Mouse (Mus musculus): ENCODE measurements around the gene Ift88. TPM values are rescaled to one million over a fixed set of nuclear protein-coding genes. Genes with fewer than 3 reads are reported as not detected.
A peak's percentile ranks its signal among the peaks of the same experiment; 100 is the strongest.

Ift88 gene
- total and polyA plus RNA-seq, 3 experiments: 6.7 to 12.3 (median 8.1) TPM

DNA sequence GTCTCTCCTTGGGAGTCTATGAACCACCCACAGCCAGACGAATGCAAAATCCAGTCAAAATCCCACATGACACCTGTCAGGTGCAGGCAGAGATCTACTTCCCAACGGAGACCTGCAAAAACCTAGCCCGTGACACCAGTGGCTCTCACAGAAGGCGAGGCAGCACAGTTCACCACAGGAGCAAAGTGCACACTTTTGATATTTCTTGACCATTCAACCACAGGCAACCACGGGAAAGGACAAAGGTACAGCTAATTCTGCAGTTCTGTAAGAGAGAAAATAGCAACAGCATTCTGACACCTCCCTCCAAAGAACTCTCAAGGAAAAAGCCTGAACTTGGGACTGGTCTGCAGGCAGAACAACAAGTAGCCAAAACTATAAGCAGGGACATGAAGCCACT, 26.6 kb upstream of the Ift88 start:
- Histone ChIP-seq H3K36me3 (replicated peaks in 1 of 2; ENCODE audit: control insufficient read depth in 1 of 2, insufficient read depth in 1 of 2, low read length in 1 of 2) (no peaks in the 10 kb centered on the region), H3K4me1 (ENCODE audit: control insufficient read depth in 1 of 2, insufficient read depth in 2 of 2) (peaks cover 6 to 21% of the 10 kb centered on the region in 2 experiments), H3K9ac (ENCODE audit: insufficient read depth, low read depth) (no peak overlapping the region), H3K27me3 (replicated peaks) (no peaks in the 10 kb centered on the region), H3K27ac (ENCODE audit: insufficient read depth, low read depth) (no peak overlapping the region), H3K79me2 (replicated peaks; ENCODE audit: control insufficient read depth, extremely low read depth, insufficient read depth, poor library complexity, severe bottlenecking) (no peaks in the 10 kb centered on the region), H3K9me3 (replicated peaks; ENCODE audit: low read length) (no peaks in the 10 kb centered on the region), H3K4me2 (ENCODE audit: insufficient read depth, low read depth, poor library complexity, severe bottlenecking) (no peak overlapping the region), H3K4me3 (replicated peaks in 1 of 3; ENCODE audit: low read depth in 2 of 3, low read length in 2 of 3, poor library complexity in 1 of 3) (no peak overlapping the region)
- in situ Hi-C loops (cut with MboI; ENCODE audit: low pct_ligation_motif_present, low pct_unique_long_range_greater_than_20kb, low sequenced_read_pairs) (loop anchor here (25.0 kb wide), 1 partner anchor 515 kb away; no protein-coding TSS in a partner anchor), dilution Hi-C loops (cut with MboI; ENCODE audit: extremely low pct_ligation_motif_present, extremely low pct_unique_long_range_greater_than_20kb, low sequenced_read_pairs) (no loop called here)
- DNase-seq (ENCODE audit: extremely low read depth): no peak
- TF ChIP-seq CTCF (conservative IDR thresholded peaks at IDR 0.05 in 1 of 2, IDR thresholded peaks at IDR 0.05 in 1 of 2; ENCODE audit: low read depth in 2 of 2, low read length in 2 of 2): no peak

DNA sequence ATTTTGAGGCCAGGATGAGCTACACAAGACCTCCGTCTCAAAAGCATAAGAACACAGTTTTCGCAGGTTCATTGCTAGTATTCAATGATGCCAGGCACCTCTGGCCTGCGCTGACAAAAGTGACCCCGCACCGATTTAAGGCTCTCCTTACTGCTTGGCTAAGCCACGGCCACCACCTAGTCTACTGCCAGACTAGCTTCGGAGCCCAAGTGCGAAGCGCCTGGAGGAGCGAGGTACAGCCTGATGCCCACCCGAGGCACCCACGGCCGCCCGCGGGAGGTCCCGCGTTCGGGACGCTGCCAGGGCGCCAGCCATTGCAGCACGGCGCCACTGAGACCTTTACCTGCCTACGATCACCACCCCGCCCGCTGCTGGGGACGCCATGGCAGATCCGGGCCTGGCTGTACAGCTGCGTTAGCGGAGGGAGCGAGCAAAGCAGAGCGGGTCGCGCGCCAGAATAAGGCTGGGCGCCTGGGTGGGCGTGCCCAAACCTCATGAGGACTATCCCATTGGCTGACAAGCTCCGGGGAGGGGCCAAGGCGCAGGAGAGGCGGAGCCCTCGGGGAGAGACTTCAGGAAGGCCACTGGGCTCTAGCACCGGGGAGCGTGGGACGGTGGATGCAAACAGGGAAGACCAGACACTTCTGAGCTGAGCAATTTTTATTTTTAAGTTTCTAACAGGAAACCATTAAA, 25.7 kb upstream of the Ift88 start, which contains the start of gene Cryl1:
Gene Cryl1 (minus strand): TSS at position 465 of the 693 bp plus-strand sequence.
- DNase-seq (ENCODE audit: extremely low read depth): peak; percentile 97
- H3K4me2 ChIP-seq (ENCODE audit: insufficient read depth, low read depth, poor library complexity, severe bottlenecking): peak within 1 kb of the TSS; percentile 87
- H3K79me2 ChIP-seq (replicated peaks; ENCODE audit: control insufficient read depth, extremely low read depth, insufficient read depth, poor library complexity, severe bottlenecking): no peaks in the 10 kb centered on the region
- in situ Hi-C loops (cut with MboI; ENCODE audit: low pct_ligation_motif_present, low pct_unique_long_range_greater_than_20kb, low sequenced_read_pairs) (loop anchor here (25.0 kb wide), 1 partner anchor 514 kb away; no protein-coding TSS in a partner anchor), dilution Hi-C loops (cut with MboI; ENCODE audit: extremely low pct_ligation_motif_present, extremely low pct_unique_long_range_greater_than_20kb, low sequenced_read_pairs) (no loop called here)
- peak within 1 kb of the TSS; percentile 77 for H3K9ac ChIP-seq (ENCODE audit: insufficient read depth, low read depth)
- H3K9me3 ChIP-seq (replicated peaks; ENCODE audit: low read length): no peaks in the 10 kb centered on the region
- no peaks in the 10 kb centered on the region for H3K36me3 ChIP-seq (replicated peaks in 1 of 2; ENCODE audit: control insufficient read depth in 1 of 2, insufficient read depth in 1 of 2, low read length in 1 of 2)
- H3K4me1 ChIP-seq (ENCODE audit: control insufficient read depth in 1 of 2, insufficient read depth in 2 of 2): peaks cover 6 to 21% of the 10 kb centered on the region in 2 experiments
- no peaks in the 10 kb centered on the region for H3K27me3 ChIP-seq (replicated peaks)
- H3K27ac ChIP-seq (ENCODE audit: insufficient read depth, low read depth): peak within 1 kb of the TSS; percentile 49; the same call in 1 of the 2 replicates
- H3K4me3 ChIP-seq (replicated peaks in 1 of 3; ENCODE audit: low read depth in 2 of 3, low read length in 2 of 3, poor library complexity in 1 of 3): peak within 1 kb of the TSS; percentile 65 to 76 (median 65)
- TF ChIP-seq MAX (IDR thresholded peaks at IDR 0.05; ENCODE audit: low read length) (peak; percentile 2; the same call in 1 of the 2 replicates), ZC3H11A (IDR thresholded peaks at IDR 0.05; ENCODE audit: low read depth, low read length) (no peak), MAZ (IDR thresholded peaks at IDR 0.05; ENCODE audit: low read depth, low read length) (peak; percentile 64), NRF1 (IDR thresholded peaks at IDR 0.05; ENCODE audit: low read depth, low read length) (peak; percentile 47), PAX5 (IDR thresholded peaks at IDR 0.05; ENCODE audit: low read length) (no peak), USF2 (conservative IDR thresholded peaks at IDR 0.05; ENCODE audit: low read depth, low read length) (no peak), E2F4 (IDR thresholded peaks at IDR 0.05; ENCODE audit: insufficient replicate concordance, low read depth, low read length) (no peak), ZKSCAN1 (IDR thresholded peaks at IDR 0.05; ENCODE audit: borderline replicate concordance, low read depth, low read length) (no peak), ZNF384 (IDR thresholded peaks at IDR 0.05; ENCODE audit: low read depth, low read length) (no peak), USF1 (IDR thresholded peaks at IDR 0.05; ENCODE audit: low read depth, low read length) (no peak), CHD1 (IDR thresholded peaks at IDR 0.05; ENCODE audit: low read depth, low read length) (no peak), TCF12 (IDR thresholded peaks at IDR 0.05; ENCODE audit: low read depth, low read length) (peak; percentile 78), KAT2A (IDR thresholded peaks at IDR 0.05; ENCODE audit: insufficient replicate concordance, low read length) (no peak), SMC3 (IDR thresholded peaks at IDR 0.05; ENCODE audit: low read depth, low read length) (no peak), POLR2A (IDR thresholded peaks at IDR 0.05; ENCODE audit: low read depth, low read length) (peak; percentile 93), CTCF (conservative IDR thresholded peaks at IDR 0.05 in 1 of 2, IDR thresholded peaks at IDR 0.05 in 1 of 2; ENCODE audit: low read depth in 2 of 2, low read length in 2 of 2) (no peak), HCFC1 (IDR thresholded peaks at IDR 0.05; ENCODE audit: low read depth, low read length) (no peak), NELFE (IDR thresholded peaks at IDR 0.05; ENCODE audit: low read depth, low read length) (peak; percentile 92), UBTF (IDR thresholded peaks at IDR 0.05; ENCODE audit: low read depth, low read length) (peak; percentile 17; the same call in 1 of the 2 replicates), POLR2AphosphoS2 (IDR thresholded peaks at IDR 0.05; ENCODE audit: low read depth, low read length) (peak; percentile 81; the same call in 1 of the 2 replicates), IRF4 (IDR thresholded peaks at IDR 0.05; ENCODE audit: low read depth, low read length) (no peak), RCOR1 (conservative IDR thresholded peaks at IDR 0.05; ENCODE audit: low read depth, low read length) (no peak), GABPA (IDR thresholded peaks at IDR 0.05; ENCODE audit: insufficient replicate concordance, low read depth, low read length) (no peak), JUND (conservative IDR thresholded peaks at IDR 0.05; ENCODE audit: low read depth, low read length) (no peak), BHLHE40 (IDR thresholded peaks at IDR 0.05; ENCODE audit: low read depth, low read length) (no peak), MXI1 (IDR thresholded peaks at IDR 0.05; ENCODE audit: low read depth, low read length) (peak; percentile 23; the same call in 1 of the 2 replicates), SIN3A (IDR thresholded peaks at IDR 0.05; ENCODE audit: low read length) (no peak; the same call in 1 of the 2 replicates), MAFK (IDR thresholded peaks at IDR 0.05; ENCODE audit: insufficient replicate concordance, low read length) (no peak), ZMIZ1 (IDR thresholded peaks at IDR 0.05; ENCODE audit: low read depth, low read length) (peak; percentile 86; the same call in 1 of the 2 replicates), ETS1 (conservative IDR thresholded peaks at IDR 0.05; ENCODE audit: low read depth, low read length) (no peak), CHD2 (IDR thresholded peaks at IDR 0.05; ENCODE audit: low read length) (no peak), MYC (IDR thresholded peaks at IDR 0.05; ENCODE audit: low read depth, low read length) (no peak; the same call in 1 of the 2 replicates)
